Mouse (Mus musculus) cerebellum, postnatal 36 days (tissue): ENCODE data around the gene Ntrk3.
A peak's percentile ranks its signal among the peaks of the same experiment; 100 is the strongest.

Experiments used
- DNase-seq, 2 experiments: peaks; one replicate each; pipeline ENCODE4 v3.0.0; 2021 to 2022; ENCODE audit warnings: mixed read lengths in 2 of 2

The Ntrk3 gene

DNA sequence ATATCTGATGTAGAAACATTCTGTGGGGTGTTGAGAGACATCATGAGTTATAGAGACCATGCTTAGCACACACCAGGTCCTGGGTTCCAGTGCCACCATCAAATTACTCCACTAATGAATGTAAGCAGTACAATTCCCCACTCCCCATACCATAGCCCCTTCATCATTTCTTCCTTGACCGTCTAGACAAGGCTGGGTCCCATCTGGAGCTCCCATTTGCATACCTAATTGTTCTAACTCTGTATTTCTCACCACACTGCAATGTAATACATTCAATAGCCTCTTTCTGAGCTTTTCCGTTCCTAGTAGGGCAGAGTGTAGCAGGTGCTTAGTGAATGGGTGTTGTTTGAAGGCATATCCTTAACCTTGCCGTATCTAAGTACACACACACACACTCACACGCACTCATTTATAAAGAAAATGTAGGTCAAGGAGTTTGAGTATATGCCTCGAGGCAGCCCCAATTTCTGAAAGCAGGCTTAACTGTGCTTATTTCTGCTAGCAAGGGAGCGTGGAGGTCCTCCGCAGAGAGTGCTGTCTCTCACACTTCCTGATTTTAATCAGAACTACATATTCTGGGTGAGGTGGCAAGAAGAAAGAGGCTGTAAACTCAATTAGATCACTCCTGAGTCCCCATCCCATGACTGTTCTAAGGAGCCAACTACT, 17.9 kb downstream of the Ntrk3 start:
- DNase-seq, result no peak

DNA sequence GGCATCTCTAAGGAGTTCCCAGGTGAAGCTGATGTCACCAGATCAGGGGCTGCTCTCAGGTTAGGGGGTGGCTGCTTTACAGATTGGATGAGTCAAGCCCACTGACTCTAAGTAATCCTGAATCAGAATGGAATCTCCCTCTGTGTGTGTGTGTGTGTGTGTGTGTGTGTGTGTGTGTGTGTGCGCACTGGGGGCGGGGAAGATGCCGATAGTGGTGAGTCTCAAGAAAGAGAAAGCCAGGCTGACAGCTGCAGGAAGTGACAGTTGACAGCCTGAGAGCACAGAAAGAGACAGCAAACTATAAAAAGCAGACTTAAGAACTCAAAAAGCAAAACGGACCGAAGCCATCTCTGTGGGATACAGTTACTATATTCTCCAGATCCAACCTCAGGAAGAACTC, 18.7 kb downstream of the Ntrk3 start:
- no peak for DNase-seq

DNA sequence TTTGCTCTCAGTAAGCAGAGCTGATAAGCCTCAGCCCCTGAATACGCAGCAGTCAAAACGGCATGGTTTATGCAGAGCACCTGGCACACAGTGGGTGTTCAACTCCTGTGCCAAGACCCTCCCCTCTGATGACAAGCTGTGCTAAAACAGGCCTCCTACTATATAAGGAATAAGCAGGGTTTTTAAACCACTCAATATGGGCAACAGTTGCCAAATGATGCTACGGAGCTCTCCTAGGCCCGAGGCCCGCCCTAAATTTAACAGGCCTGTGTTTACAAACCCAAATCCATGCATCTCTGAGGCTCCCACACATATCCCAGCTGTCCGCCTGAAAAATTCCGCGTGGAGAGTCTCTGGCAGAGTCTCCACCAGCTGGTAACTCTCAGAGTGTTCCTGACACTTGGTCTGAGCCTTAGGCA, 19.6 kb downstream of the Ntrk3 start:
- DNase-seq, result peak; percentile 67 to 71

- DNase-seq, result no peak
Observed at GRCm38 (mm10) chr7:78707708-78708107, 30.1 kb downstream of the Ntrk3 start.

GRCm38 (mm10) chr7:78707122-78707521, 30.7 kb downstream of the Ntrk3 start:
- DNase-seq, result no peak

GRCm38 (mm10) chr7:78702676-78703075, 35.1 kb downstream of the Ntrk3 start:
- DNase-seq, result no peak

DNA sequence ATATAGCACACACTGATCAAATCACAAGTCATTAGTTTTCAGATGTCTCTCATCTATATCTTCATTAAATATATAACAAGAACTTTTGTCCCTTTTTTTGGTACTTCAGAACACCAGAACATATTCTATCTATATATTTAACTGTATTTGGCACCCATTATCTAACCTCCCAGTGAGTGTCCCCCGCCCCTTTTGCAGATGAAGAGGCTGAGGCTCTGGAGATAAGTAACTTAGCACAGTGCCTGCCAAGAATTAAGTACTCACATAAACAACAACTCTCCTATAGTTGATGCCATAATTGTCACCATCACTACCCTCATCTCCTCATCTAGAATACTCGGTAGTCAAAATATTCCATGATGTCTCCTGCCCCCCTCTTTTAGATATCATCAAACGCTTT, 42.6 kb downstream of the Ntrk3 start:
- DNase-seq, result no peak

GRCm38 (mm10) chr7:78693148-78693547, 44.7 kb downstream of the Ntrk3 start:
- no peak for DNase-seq

GRCm38 (mm10) chr7:78690956-78691355, 46.9 kb downstream of the Ntrk3 start:
- no peak for DNase-seq

- DNase-seq, result no peak
Observed at GRCm38 (mm10) chr7:78684943-78685342, 52.9 kb downstream of the Ntrk3 start.

DNA sequence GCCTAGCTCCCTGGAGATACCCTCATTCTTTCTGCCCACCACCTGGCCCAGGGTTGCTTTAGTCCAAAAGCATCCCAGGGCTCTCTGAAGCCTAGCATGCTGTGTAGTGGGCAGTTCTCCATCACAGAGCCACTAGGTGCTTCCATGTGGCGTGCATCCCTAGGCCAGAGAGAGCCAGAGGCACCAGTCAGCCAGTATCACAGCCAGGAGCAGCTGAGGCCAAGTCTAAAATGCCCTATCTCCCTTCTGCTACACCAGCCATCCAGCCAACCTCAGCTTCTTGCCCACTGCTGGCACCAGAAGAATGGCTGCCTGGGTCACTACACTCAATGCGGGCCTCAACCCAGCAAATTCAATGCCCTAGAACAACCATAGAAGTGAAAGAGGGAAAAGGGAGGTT, 56.9 kb downstream of the Ntrk3 start:
- DNase-seq, result peak; percentile 7 to 15

GRCm38 (mm10) chr7:78669407-78669806, 68.4 kb downstream of the Ntrk3 start:
- DNase-seq, result no peak

DNA sequence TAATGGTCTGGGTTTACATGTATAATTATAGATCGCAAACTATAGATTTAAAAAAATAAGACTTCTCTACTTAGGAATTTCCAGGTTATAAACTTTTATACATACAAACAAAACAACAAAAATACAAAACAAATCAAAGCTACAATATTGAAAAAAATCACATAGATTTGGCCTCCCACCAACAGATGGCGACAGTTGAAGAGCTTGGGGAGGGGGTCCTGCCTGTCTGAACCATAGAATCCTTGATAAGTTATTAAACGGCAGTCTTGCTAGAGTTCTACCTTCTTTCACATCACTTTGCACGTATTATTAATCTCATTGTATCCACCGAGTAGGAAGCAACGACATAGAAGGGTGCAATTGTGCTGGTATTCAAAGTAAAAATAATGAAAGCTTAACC, 68.9 kb downstream of the Ntrk3 start:
- no peak for DNase-seq

DNA sequence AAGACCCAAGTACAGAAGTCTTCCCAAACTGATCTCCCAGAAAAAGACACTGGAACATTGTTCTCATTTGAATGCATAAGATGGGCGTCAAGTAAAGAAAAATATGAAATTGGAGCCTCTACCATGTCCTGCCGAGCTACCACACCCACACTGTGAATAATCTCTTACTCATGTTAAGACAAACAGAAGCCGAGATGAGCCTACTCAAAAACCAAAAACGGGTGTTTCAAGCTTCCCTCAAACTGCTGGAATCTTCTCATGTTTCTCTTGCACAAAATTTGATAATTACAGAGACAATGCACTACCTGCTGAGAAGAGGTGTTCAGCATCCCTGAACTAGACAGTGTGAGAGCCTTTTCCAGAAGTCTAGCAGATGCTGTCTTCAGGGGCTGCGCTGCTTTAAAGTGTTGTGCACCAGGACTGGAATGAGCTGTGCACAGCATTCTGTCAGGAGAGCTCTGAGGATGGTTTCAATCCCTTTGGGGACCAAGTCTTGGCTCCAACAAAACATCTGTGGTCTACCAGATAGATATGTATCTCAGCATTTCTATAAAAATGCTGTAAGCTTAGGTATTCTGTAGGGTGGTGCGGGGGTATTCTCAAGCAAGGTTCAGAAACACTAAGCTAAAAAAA, 69.7 kb downstream of the Ntrk3 start:
- no peak for DNase-seq

DNA sequence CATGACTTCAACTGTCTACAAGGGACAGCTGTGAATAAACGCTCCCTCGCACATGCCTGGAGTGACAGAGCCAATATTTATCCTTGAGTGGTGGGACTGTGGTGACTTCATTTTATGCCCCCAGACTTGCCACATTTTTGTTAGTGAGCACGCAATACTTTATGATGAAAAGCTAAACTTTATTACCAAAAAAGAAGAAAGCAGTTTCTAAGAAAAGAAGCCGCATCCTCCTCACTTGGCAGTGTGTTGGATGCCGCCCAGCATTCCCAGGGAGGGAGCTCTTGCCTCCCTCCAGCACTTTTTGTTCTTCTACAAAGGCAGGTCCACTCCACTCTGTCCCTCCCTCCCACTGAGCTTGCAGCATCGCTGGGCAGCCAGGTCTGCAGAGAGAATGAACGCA, 77.0 kb downstream of the Ntrk3 start:
- no peak for DNase-seq

DNA sequence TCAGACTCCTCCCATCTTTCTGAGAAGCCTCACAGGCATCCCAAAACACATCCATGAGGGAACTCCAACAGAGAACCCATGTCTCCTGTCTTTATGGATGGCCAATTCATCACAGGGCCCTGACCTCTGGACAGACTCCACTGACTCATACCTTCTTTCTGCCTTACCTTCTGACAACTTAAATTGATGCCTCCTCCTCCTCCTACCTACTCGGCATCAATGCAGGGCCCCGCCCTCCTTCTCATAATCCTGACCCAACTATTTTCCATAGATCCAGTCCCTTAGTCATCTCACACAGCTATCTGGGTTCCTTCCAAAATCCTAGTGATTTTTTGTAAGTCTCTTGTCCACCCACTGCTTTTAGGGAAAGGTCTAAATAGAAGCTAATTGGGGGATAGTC, 78.0 kb downstream of the Ntrk3 start:
- DNase-seq, result no peak

GRCm38 (mm10) chr7:78658026-78658425, 79.8 kb downstream of the Ntrk3 start:
- peak; percentile 30 to 33 for DNase-seq

DNA sequence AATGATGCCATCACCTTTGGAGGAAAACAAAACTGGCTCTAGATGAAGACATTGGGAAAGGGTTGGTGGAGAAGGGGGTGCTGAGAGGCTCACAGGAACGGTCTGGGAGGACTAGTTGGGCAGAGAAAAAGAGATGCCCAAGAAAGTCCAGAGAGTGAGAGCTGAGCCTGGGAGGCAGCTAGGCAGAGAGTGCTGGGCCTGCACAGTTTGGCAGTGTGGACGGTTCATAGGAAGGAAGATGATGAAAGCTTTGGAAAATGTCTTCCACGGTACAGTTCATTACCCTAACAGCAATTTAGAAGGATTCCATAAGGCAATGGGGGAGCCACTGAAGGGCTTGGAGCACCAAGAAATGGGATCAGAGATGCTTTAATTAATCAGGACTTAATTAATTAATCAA, 81.6 kb downstream of the Ntrk3 start:
- no peak for DNase-seq

GRCm38 (mm10) chr7:78653686-78654085, 84.1 kb downstream of the Ntrk3 start:
- DNase-seq, result no peak

DNA sequence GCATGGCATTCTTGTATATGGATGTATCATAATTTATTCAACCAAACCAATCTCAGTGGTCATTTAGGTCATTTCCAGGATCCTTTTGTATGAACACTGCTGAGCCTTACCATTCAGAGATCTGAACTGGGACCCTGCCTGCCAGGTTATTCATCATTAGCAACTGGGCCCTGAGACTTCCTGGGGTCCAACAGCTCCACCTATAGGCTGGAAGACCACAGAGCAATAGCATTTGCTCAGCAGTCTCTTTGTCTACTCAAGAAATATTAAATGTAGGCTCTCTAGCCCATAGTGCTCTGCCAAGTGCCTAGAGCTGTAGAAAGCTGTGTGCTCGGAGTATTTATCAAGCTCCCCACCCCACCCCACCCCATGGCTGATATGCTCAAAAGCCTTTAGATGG, 85.5 kb downstream of the Ntrk3 start:
- no peak for DNase-seq

GRCm38 (mm10) chr7:78651540-78651939, 86.3 kb downstream of the Ntrk3 start:
- no peak for DNase-seq

DNA sequence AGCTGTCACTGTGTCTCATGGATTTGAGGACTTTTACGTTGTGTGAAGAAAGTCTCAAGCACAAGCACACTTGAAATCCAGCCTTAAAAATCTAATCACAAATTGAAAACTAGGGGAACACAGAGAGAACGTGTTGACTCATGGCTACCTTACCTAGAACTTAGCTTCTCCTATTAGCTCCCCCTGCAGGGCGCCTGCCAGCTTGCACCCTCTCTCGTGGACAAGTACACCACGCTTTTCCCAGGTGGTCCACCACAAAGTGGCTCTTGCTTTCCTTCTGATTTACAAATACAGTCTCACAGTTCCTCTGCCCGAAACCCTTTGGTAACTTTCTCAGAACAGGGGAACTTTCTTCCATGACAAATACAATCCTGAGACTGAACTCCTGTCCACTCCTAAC, 94.1 kb downstream of the Ntrk3 start:
- no peak for DNase-seq

GRCm38 (mm10) chr7:78623686-78624085, 114.1 kb downstream of the Ntrk3 start:
- DNase-seq, result no peak

DNA sequence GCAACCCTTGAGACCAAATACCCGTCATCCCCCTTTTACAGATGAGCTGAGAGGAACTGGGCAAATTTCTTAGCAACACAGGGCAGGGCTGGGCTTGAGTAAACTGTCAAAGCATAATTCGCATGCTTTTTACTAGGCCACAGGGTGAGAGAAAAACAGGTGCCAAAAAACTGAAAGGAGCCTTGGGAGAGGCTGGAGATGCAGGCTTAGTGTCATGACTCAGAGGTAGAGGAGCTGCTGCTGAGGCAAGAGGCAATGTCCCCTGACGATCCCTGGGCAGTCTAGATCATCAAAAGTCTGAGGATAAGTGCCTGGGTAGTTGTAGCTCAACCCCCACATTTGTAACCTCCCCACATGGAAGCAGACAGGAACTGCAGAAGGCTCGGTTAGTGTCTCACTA, 116.7 kb downstream of the Ntrk3 start:
- DNase-seq, result no peak
